Mouse (Mus musculus) heart, embryonic 15.5 days (tissue): ENCODE measurements around the gene Liph. TPM values are rescaled to one million over a fixed set of nuclear protein-coding genes. Genes with fewer than 3 reads are reported as not detected.
A peak's percentile ranks its signal among the peaks of the same experiment; 100 is the strongest.
"Not testable (repeated sequence)": the region's sequence is repeated elsewhere in the genome, so short reads cannot be mapped to it uniquely, and the experiment has no call there.

Source experiments
- ATAC-seq: fragments of 200-750 bp; cut with Nextera tagmentation; replicated peaks from 2 replicates; pipeline ENCODE4 v1.8.0; 2017; ENCODE audit warnings: low read depth, moderate TSS enrichment; ENCODE audit not compliant: insufficient number of reproducible peaks, insufficient read depth, low FRiP score
- H3K27ac ChIP-seq: fragments of 300-500 bp; sonication (generic); 2 replicates; pipeline ENCODE4 v1.5.1; 2015; ENCODE audit warnings: mild to moderate bottlenecking, inconsistent platforms
- H3K27me3 ChIP-seq: fragments of 300-500 bp; sonication (generic); 2 replicates; pipeline ENCODE4 v1.6.1; 2015; ENCODE audit warnings: inconsistent platforms
- H3K36me3 ChIP-seq: fragments of 300-500 bp; sonication (generic); 2 replicates; pipeline ENCODE4 v1.6.1; 2015; ENCODE audit warnings: mild to moderate bottlenecking, inconsistent platforms
- H3K4me1 ChIP-seq: fragments of 300-500 bp; sonication (generic); replicated peaks from 2 replicates; pipeline ENCODE4 v1.6.1; 2015; ENCODE audit warnings: inconsistent platforms
- H3K4me2 ChIP-seq: fragments of 300-500 bp; sonication (generic); 2 replicates; pipeline ENCODE4 v1.6.1; 2015; ENCODE audit warnings: inconsistent platforms, mild to moderate bottlenecking, moderate library complexity
- H3K4me3 ChIP-seq: fragments of 300-500 bp; sonication (generic); 2 replicates; pipeline ENCODE4 v1.5.1; 2015; ENCODE audit warnings: mild to moderate bottlenecking, inconsistent platforms
- H3K9ac ChIP-seq: fragments of 300-500 bp; sonication (generic); 2 replicates; pipeline ENCODE4 v1.6.1; 2015; ENCODE audit warnings: mild to moderate bottlenecking, inconsistent platforms
- H3K9me3 ChIP-seq: fragments of 300-500 bp; sonication (generic); replicated peaks from 2 replicates; pipeline ENCODE4 v1.6.1; 2016; ENCODE audit warnings: inconsistent platforms
- WGBS: fragments of 180-500 bp; shearing (Covaris S2); methylation state at CpG from one replicate; pipeline ENCODE4 v1.1.7; 2015; ENCODE audit warnings: mixed read lengths; 5-methylcytosine and 5-hydroxymethylcytosine counted together
- polyA plus RNA-seq: library from polyadenylated mRNA; unstranded; fragments of >200 nt; fragmentation: Nextera tagmentation; extraction: Ambion mirVana; gene quantifications from 2 replicates; pipeline ENCODE4 v1.2.1, GENCODE M21; 2015

Gene Liph
- polyA plus RNA-seq, 1 experiment from 2014 or later, result 0.25 TPM

GRCm38 (mm10) chr16:21971446-21971845 lies 24.0 kb downstream of the Liph start:
- no peak overlapping the region for H3K27ac ChIP-seq
- H3K9me3 ChIP-seq, result no peaks in the 10 kb centered on the region
- no peaks in the 10 kb centered on the region for H3K36me3 ChIP-seq
- H3K27me3 ChIP-seq, result no peaks in the 10 kb centered on the region
- H3K4me1 ChIP-seq, result peaks cover 6% of the 10 kb centered on the region; the same call in 1 of the 2 replicates
- H3K9ac ChIP-seq, result no peak overlapping the region
- no peak overlapping the region for H3K4me2 ChIP-seq
- no peak for ATAC-seq
- no peak overlapping the region for H3K4me3 ChIP-seq
- WGBS, result 57% methylated on average over 4 of the region's 4 CpGs

GRCm38 (mm10) chr16:21970536-21970935 lies 24.9 kb downstream of the Liph start:
- no peaks in the 10 kb centered on the region for H3K36me3 ChIP-seq
- no peak overlapping the region for H3K4me2 ChIP-seq
- no peaks in the 10 kb centered on the region for H3K4me1 ChIP-seq
- H3K27me3 ChIP-seq, result no peaks in the 10 kb centered on the region
- WGBS, result 75% methylated on average over 6 of the region's 6 CpGs
- no peaks in the 10 kb centered on the region for H3K9me3 ChIP-seq
- no peak overlapping the region for H3K9ac ChIP-seq
- H3K4me3 ChIP-seq, result no peak overlapping the region
- no peak for ATAC-seq
- H3K27ac ChIP-seq, result no peak overlapping the region

GRCm38 (mm10) chr16:21969874-21970273 lies 25.6 kb downstream of the Liph start:
- 60% methylated on average over 5 of the region's 5 CpGs for WGBS
- Histone ChIP-seq H3K36me3 (no peaks in the 10 kb centered on the region), H3K27me3 (no peaks in the 10 kb centered on the region), H3K4me2 (no peak overlapping the region), H3K27ac (no peak overlapping the region), H3K9ac (no peak overlapping the region), H3K9me3 (no peaks in the 10 kb centered on the region), H3K4me3 (no peak overlapping the region), H3K4me1 (no peaks in the 10 kb centered on the region)
- no peak for ATAC-seq

GRCm38 (mm10) chr16:21965576-21965975 lies 29.9 kb downstream of the Liph start:
- no peaks in the 10 kb centered on the region for H3K4me1 ChIP-seq
- H3K9me3 ChIP-seq, result no peaks in the 10 kb centered on the region
- WGBS, result 62% methylated on average over 3 of the region's 3 CpGs
- no peak overlapping the region for H3K9ac ChIP-seq
- H3K4me2 ChIP-seq, result no peak overlapping the region
- no peak for ATAC-seq
- no peak overlapping the region for H3K4me3 ChIP-seq
- H3K27ac ChIP-seq, result no peak overlapping the region
- H3K27me3 ChIP-seq, result no peaks in the 10 kb centered on the region
- H3K36me3 ChIP-seq, result no peaks in the 10 kb centered on the region

- Histone ChIP-seq H3K27me3 (no peaks in the 10 kb centered on the region), H3K36me3 (no peaks in the 10 kb centered on the region), H3K9ac (peak overlapping the region; percentile 26; the same call in 1 of the 2 replicates), H3K4me2 (peak overlapping the region; percentile 48), H3K27ac (peak overlapping the region; percentile 57), H3K4me3 (0 out of 2 replicates have a peak overlapping the region, but pooled peaks have one; percentile 7), H3K4me1 (peaks cover 9% of the 10 kb centered on the region), H3K9me3 (no peaks in the 10 kb centered on the region)
- peak; percentile 79 for ATAC-seq
- 40% methylated on average over 12 of the region's 12 CpGs for WGBS
Measured at GRCm38 (mm10) chr16:21955591-21955990, 39.9 kb downstream of the Liph start.

- ATAC-seq, result peak; percentile 91
- under 1% methylated on average over 63 of the region's 63 CpGs for WGBS
- no peaks in the 10 kb centered on the region for H3K9me3 ChIP-seq
Measured at GRCm38 (mm10) chr16:21946761-21947715, 48.4 kb downstream of the Liph start, which contains the start of gene Tmem41a. Tmem41a (minus strand) TSS chr16:21947552.

GRCm38 (mm10) chr16:21928471-21928870 lies 67.0 kb downstream of the Liph start:
- Histone ChIP-seq H3K4me2 (no peak overlapping the region), H3K9me3 (no peaks in the 10 kb centered on the region), H3K27me3 (no peaks in the 10 kb centered on the region), H3K27ac (no peak overlapping the region), H3K36me3 (peaks cover 13% of the 10 kb centered on the region; the same call in 1 of the 2 replicates), H3K9ac (no peak overlapping the region), H3K4me1 (no peaks in the 10 kb centered on the region), H3K4me3 (no peak overlapping the region)
- WGBS, result 73% methylated on average over 13 of the region's 13 CpGs
- ATAC-seq, result no peak

More at GRCm38 (mm10) chr16:21946761-21947715, 48.4 kb downstream of the Liph start, which contains the start of gene Tmem41a:
- H3K36me3 ChIP-seq, result no peaks in the 10 kb centered on the region
- H3K27me3 ChIP-seq, result no peaks in the 10 kb centered on the region
- peak within 1 kb of the TSS; percentile 84 for H3K4me2 ChIP-seq
- H3K4me1 ChIP-seq, result peaks cover 16% of the 10 kb centered on the region
- peak within 1 kb of the TSS; percentile 83 for H3K27ac ChIP-seq
- peak within 1 kb of the TSS; percentile 67 for H3K4me3 ChIP-seq
- H3K9ac ChIP-seq, result peak within 1 kb of the TSS; percentile 75

GRCm38 (mm10) chr16:21916681-21917080 lies 78.8 kb downstream of the Liph start:
- peaks cover 3% of the 10 kb centered on the region; the same call in 1 of the 2 replicates for H3K36me3 ChIP-seq
- 68% methylated on average over 7 of the region's 7 CpGs for WGBS
- H3K4me3 ChIP-seq, result no peak overlapping the region
- no peak for ATAC-seq
- no peaks in the 10 kb centered on the region for H3K27me3 ChIP-seq
- H3K9me3 ChIP-seq, result no peaks in the 10 kb centered on the region
- H3K4me1 ChIP-seq, result peaks cover 2% of the 10 kb centered on the region; the same call in 1 of the 2 replicates
- H3K4me2 ChIP-seq, result no peak overlapping the region
- H3K9ac ChIP-seq, result no peak overlapping the region
- H3K27ac ChIP-seq, result no peak overlapping the region

GRCm38 (mm10) chr16:21913347-21913746 lies 82.1 kb downstream of the Liph start:
- no peak overlapping the region for H3K4me3 ChIP-seq
- ATAC-seq, result no peak
- no peaks in the 10 kb centered on the region for H3K9me3 ChIP-seq
- no peak overlapping the region for H3K27ac ChIP-seq
- peaks cover 2% of the 10 kb centered on the region; the same call in 1 of the 2 replicates for H3K4me1 ChIP-seq
- no peaks in the 10 kb centered on the region for H3K27me3 ChIP-seq
- 80% methylated on average over 6 of the region's 6 CpGs for WGBS
- H3K9ac ChIP-seq, result no peak overlapping the region
- H3K36me3 ChIP-seq, result 0 out of 2 replicates have a peak, but pooled peaks cover 3% of the 10 kb centered on the region
- no peak overlapping the region for H3K4me2 ChIP-seq

GRCm38 (mm10) chr16:21908906-21909305 lies 86.6 kb downstream of the Liph start:
- H3K4me3 ChIP-seq, H3K9ac ChIP-seq, H3K9me3 ChIP-seq, H3K27ac ChIP-seq, H3K36me3 ChIP-seq, H3K27me3 ChIP-seq, H3K4me1 ChIP-seq, ATAC-seq, H3K4me2 ChIP-seq: not testable (repeated sequence)
- 61% methylated on average over 6 of the region's 8 CpGs for WGBS

- H3K4me2 ChIP-seq, result no peak overlapping the region
- H3K4me3 ChIP-seq, result no peak overlapping the region
- no peaks in the 10 kb centered on the region; the same call in 1 of the 2 replicates for H3K36me3 ChIP-seq
- 88% methylated on average over 6 of the region's 6 CpGs for WGBS
- no peaks in the 10 kb centered on the region for H3K27me3 ChIP-seq
- H3K4me1 ChIP-seq, result no peaks in the 10 kb centered on the region
- H3K27ac ChIP-seq, result no peak overlapping the region
- no peak for ATAC-seq
- H3K9ac ChIP-seq, result no peak overlapping the region
- no peaks in the 10 kb centered on the region for H3K9me3 ChIP-seq
Measured at GRCm38 (mm10) chr16:21906902-21907301, 88.6 kb downstream of the Liph start.
